Mouse (Mus musculus) cerebellum, postnatal 25 days (tissue): ENCODE results near the gene Nr6a1.
A peak's percentile ranks its signal among the peaks of the same experiment; 100 is the strongest.

ENCODE experiments used
- DNase-seq, 2 experiments: peaks; one replicate each; pipeline ENCODE4 v3.0.0; 2021; ENCODE audit warnings: mixed read lengths in 2 of 2

The Nr6a1 gene

GRCm38 (mm10) chr2:38779939-38780338 is 147.5 kb downstream of the Nr6a1 start:
- DNase-seq, result no peak

DNA sequence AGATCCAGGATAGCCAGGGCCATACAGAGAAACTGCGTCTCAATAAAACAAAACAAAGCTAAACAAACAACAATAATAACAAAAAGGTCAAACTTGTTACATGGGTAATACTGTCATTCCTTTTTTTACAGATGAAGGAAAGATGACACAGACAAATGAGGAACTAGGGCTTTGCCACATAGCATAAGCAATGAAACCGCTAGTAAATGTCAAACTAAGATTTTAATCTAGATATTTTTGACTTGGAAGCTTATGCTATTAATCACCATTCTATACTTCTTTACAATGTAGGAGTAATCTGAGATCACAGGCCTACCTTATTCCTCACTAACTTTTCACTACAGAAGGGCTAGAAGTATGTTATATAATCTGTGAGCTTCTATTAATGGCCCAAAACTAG is 150.2 kb downstream of the Nr6a1 start:
- DNase-seq, result no peak

- no peak for DNase-seq
Observed at GRCm38 (mm10) chr2:38774936-38775335, 152.6 kb downstream of the Nr6a1 start.

DNA sequence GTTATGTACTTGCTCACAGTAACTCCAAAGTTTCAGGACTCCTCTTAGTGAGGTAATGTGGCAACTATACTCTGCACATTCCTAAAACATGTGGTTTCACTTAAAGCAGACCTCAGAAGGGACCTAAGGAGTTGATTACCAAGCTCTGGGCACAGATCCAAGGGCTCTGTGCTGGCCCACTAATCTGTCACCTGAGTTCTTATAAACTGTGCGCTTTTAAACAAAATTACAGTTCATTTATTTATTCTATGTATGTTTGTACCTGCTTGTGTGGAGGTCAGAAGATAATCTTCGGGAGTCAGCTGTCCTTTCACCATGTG is 156.1 kb downstream of the Nr6a1 start:
- peak in 1 of 2 experiments; percentile 12 for DNase-seq

DNA sequence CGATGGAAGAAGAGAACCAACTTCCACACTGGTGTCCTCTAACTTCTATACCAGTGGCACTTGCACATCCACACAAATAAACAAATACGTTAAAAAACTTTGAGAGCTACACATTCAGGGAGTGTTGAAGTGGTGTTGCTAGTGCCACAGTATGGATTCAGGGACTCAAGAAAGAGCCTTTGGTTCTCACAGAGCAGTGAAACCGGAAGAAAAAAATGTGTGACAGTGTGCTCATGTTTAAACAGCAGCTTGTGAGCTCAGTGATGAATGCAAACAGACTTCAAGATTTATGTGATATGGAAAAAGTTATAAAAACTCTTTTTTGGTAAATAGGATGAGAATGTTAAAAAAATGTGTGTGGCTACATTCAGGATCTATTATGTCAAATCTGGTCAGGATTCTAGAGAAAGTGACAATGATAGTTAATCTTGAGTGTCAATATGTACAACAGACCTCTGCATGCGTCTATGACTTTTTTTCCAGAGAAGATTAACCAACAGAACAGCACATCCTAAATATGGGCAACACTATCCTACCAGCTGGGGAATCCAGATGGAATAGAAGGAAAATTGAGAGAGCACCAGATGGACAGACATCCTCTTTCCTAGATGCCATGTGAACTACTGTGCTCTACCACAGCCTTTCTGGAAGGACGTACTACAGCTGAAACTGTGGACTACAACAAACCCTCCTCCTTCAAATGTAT is 156.6 kb downstream of the Nr6a1 start:
- DNase-seq, result no peak

- DNase-seq, result no peak
Observed at GRCm38 (mm10) chr2:38767177-38767931, 160.1 kb downstream of the Nr6a1 start.

GRCm38 (mm10) chr2:38739847-38740246 is 187.6 kb downstream of the Nr6a1 start:
- no peak for DNase-seq

GRCm38 (mm10) chr2:38739410-38739809 is 188.1 kb downstream of the Nr6a1 start:
- DNase-seq, result peak; percentile 68 to 86

DNA sequence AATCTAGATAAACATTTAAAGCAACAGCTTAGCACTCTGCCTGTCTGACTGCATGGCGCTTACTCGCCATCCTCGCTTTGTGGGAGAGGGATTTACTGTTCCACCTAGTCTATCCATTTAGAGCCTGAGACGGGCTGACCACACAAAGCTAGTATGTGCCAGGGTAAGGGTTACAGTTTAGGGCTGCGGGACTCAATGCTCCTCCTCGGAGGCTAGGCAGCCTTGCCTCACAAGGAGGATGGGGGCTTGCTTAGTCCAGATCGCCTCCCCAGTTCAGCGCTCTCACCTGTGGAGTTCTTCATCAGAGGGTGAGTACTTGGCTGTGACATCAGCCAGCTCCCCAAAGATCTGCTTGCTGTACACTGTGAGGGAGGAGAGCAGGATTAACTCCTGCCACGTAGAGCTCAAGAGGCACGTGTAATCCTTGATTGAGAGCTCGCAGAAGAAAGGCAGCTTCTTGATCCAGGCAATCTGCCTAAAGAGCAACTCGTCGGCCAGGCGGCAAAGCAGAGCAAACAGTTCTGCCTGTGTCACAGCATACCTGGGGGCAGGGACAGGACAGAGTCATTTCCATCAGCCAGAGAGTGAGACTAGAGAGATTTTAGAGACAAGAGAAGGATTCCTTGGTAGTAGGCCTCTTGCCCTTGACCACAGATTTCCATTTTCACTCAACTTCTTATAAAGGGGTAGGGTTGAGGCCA is 188.7 kb downstream of the Nr6a1 start:
- no peak for DNase-seq

DNA sequence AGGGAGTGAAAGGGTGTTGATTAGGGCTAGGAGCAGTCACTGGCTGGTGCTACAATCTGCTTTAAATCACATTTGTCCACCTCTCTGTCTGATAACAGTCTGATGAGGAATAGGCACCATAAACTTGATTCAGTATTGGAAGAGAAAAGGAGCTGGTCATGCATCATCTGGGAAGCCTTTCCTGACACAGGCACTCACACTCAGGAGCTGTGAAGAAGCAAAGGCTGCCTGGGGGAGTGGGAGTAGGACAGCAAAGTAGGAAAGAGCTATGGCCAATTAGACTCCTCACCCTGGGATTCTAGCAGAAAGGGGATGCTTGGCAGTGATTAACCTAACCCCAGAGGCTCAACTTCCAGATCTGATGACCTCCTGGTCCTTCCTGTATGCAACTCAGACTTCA is 191.7 kb downstream of the Nr6a1 start:
- no peak for DNase-seq

DNA sequence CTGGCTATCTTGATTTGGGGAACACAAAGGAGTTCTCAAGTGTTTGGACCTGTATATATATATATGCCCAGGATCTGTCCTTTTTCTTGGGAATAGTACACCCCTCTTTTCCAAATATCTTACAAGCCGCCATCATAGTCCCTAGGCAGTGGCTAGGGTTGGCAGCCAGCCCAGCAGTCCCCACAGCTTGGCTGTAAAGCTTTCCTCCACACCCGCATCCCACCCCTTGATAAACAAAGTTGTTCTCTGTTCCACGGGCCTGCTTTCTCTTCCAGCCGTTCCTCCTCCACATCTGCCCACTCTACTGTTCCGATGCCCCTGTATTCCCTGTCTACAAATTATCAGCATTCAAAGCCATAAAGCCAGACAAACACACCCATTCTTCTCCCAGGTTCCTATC is 192.8 kb downstream of the Nr6a1 start:
- no peak for DNase-seq

DNA sequence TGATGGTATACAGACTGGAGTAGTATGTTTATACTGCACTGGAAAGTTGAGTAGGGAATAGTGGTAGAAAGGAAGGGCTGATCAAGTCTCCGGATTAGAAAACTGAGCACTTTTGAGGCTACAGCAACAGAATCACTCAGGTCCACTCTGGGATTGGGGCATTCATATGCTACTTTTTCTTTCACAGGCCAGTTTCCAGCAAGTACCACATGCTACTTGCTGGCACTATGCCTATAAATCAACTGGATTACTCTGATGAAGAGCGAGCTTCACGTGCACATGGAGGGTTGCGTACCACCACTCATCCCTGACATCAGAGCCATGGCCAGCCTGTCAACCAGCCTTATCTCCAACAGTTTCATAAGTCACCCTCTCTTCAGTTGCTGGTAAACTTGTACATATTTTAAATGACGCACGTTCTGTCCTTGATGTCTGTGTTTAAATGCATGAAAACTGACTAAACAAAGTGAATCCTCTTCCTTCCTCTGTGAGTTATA is 197.1 kb downstream of the Nr6a1 start:
- no peak for DNase-seq

DNA sequence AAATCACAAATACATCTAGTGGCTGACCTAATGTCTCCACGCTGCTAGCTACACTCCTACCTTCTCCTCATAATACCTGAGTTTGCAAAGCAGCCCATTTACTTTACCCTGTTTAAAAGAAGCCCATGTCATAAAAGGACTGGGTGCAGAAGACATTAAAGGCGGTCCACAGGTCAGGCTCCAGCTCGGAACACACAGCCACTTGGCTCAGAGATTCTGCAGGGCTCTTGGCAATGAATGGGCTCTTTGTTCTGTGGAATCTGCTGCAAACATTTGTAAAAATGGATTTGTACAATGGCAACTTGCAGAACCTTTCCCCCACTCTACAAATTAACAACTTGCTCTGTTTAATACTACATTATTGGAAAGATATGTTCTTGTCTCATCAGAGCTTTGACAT is 202.1 kb downstream of the Nr6a1 start:
- DNase-seq, result no peak

DNA sequence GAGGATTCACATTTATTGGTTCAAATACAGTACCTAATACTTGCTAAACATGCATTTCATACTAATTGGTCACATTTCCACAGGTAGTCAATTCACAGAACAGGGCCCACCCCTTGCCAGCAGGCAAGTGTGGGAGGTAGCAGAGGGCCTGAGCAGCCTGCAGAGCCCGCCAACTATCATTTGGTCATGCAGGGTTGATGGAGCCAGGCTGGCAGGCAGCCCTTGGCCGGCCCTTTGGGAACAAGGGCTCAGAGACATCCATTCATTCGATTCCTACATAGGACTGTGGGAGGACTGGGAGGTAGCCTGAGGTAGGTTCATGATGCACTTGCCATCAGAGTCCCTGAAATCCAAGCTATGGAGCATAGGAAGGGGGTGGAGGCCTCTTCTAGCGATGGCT is 204.1 kb downstream of the Nr6a1 start:
- peak; percentile 64 to 68 for DNase-seq

- no peak for DNase-seq
Observed at GRCm38 (mm10) chr2:38722076-38722475, 205.4 kb downstream of the Nr6a1 start.

DNA sequence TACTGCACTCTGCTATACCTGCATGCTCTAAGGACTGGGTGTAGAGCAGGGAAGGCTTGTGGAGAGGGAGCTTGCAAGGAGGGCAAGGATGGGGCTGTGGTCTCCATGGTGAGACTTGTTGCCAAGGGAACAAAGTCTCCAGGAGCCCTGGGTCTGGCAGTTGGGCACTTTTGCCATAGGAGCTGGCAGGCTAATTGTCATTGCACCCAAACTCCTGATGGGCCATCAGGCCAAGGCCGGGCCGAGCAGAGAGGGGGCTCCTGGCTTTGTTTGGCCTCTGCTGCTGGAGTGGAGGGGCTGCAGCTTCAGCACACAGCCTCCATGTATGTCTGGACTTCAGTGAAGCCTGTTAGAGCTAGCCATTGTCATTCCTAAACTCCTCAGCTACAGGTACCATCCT is 206.8 kb downstream of the Nr6a1 start:
- no peak for DNase-seq

- no peak for DNase-seq
Observed at GRCm38 (mm10) chr2:38719354-38719753, 208.1 kb downstream of the Nr6a1 start.

GRCm38 (mm10) chr2:38718676-38719075 is 208.8 kb downstream of the Nr6a1 start:
- no peak for DNase-seq

GRCm38 (mm10) chr2:38717436-38717835 is 210.1 kb downstream of the Nr6a1 start:
- DNase-seq, result no peak

- no peak for DNase-seq
Observed at GRCm38 (mm10) chr2:38714324-38714723, 213.2 kb downstream of the Nr6a1 start, which contains the start of gene Nr5a1. Gene Nr5a1, minus strand, starts transcription at chr2:38714542.

DNA sequence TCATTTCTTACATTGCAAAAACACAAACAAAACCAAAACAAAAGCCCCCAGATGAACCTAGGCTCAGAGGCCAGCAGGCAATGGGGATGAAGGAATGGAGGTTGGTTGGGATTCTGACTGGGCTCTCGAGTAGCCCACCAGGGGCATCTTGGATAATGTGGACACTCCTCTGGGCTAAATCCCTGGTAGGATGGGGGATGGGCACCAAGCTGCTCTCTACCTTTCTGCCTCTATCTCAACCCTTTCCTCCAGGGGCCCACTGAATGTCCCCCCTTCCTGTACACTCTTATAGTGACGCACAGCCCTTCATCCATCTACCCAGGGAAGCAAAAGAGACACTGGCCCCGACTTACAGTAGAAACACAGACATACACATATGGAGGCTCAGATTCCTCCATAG is 213.9 kb downstream of the Nr6a1 start:
- no peak for DNase-seq

GRCm38 (mm10) chr2:38712769-38713125 is 214.7 kb downstream of the Nr6a1 start:
- DNase-seq, result no peak

GRCm38 (mm10) chr2:38712076-38712768 is 215.3 kb downstream of the Nr6a1 start:
- DNase-seq, result no peak
